Mouse (Mus musculus): ENCODE results near the gene Phc2.

GRCm38 (mm10) chr4:128737137-128737589, 82.7 kb downstream of the Phc2 start:
- TF ChIP-seq POLR2A (IDR thresholded peaks at IDR 0.05; ENCODE audit: borderline replicate concordance, extremely low read depth, insufficient read depth, insufficient read length, poor library complexity, severe bottlenecking) (no peak), CTCF (IDR thresholded peaks at IDR 0.05; ENCODE audit: borderline replicate concordance, extremely low read depth, insufficient read depth, insufficient read length) (no peak)
